Mouse (Mus musculus) embryonic facial prominence, embryonic 15.5 days (tissue): ENCODE measurements at regions not wholly inside any gene's neighbourhood (a gene's known extent, or its start where the extent isn't known, plus 50 kb on each side); places are given as distances from the start of the nearest gene placed in this dataset.
"Not testable (repeated sequence)": the region's sequence is repeated elsewhere in the genome, so short reads cannot be mapped to it uniquely, and the experiment has no call there.

Experiments
- ATAC-seq: fragments of 200-750 bp; cut with Nextera tagmentation; 2 replicates; pipeline ENCODE4 v1.8.0; 2017; ENCODE audit warnings: low read depth, moderate TSS enrichment; ENCODE audit not compliant: insufficient number of reproducible peaks, low FRiP score, low TSS enrichment
- H3K27ac ChIP-seq: fragments of 300-500 bp; sonication (generic); replicated peaks from 2 replicates; pipeline ENCODE4 v1.5.1; 2015; ENCODE audit warnings: mild to moderate bottlenecking, inconsistent platforms
- H3K27me3 ChIP-seq: fragments of 300-500 bp; sonication (generic); 2 replicates; pipeline ENCODE4 v1.6.1; 2015; ENCODE audit warnings: inconsistent platforms
- H3K36me3 ChIP-seq: fragments of 300-500 bp; sonication (generic); 2 replicates; pipeline ENCODE4 v1.6.1; 2015; ENCODE audit warnings: mild to moderate bottlenecking, inconsistent platforms
- H3K4me1 ChIP-seq: fragments of 300-500 bp; sonication (generic); 2 replicates; pipeline ENCODE4 v1.6.1; 2015; ENCODE audit warnings: inconsistent platforms
- H3K4me2 ChIP-seq: fragments of 300-500 bp; sonication (generic); replicated peaks from 2 replicates; pipeline ENCODE4 v1.6.1; 2015; ENCODE audit warnings: mild to moderate bottlenecking, inconsistent platforms
- H3K4me3 ChIP-seq: fragments of 300-500 bp; sonication (generic); replicated peaks from 2 replicates; pipeline ENCODE4 v1.5.1; 2015; ENCODE audit warnings: mild to moderate bottlenecking, inconsistent platforms
- H3K9ac ChIP-seq: fragments of 300-500 bp; sonication (generic); 2 replicates; pipeline ENCODE4 v1.6.1; 2015; ENCODE audit warnings: inconsistent platforms
- H3K9me3 ChIP-seq: fragments of 300-500 bp; sonication (generic); replicated peaks from 2 replicates; pipeline ENCODE4 v1.6.1; 2016; ENCODE audit warnings: inconsistent platforms
- WGBS: fragments of 180-500 bp; shearing (Covaris S2); methylation state at CpG from one replicate; pipeline ENCODE4 v1.1.7; 2015; 5-methylcytosine and 5-hydroxymethylcytosine counted together

- WGBS: 75% methylated on average over 5 of the region's 5 CpGs
- no peak overlapping the region for H3K27ac ChIP-seq
- ATAC-seq: no peak
- H3K9ac ChIP-seq: no peak overlapping the region
- no peak overlapping the region for H3K4me3 ChIP-seq
- H3K4me1 ChIP-seq: no peaks in the 10 kb centered on the region
- H3K4me2 ChIP-seq: no peak overlapping the region
- no peaks in the 10 kb centered on the region for H3K27me3 ChIP-seq
- no peaks in the 10 kb centered on the region for H3K9me3 ChIP-seq
- H3K36me3 ChIP-seq: no peaks in the 10 kb centered on the region
Measured at GRCm38 (mm10) chr12:15611847-15612580, 204.7 kb downstream of the Trib2 start.

- Histone ChIP-seq H3K27me3 (no peaks in the 10 kb centered on the region), H3K4me3 (no peak overlapping the region), H3K4me2 (no peak overlapping the region), H3K4me1 (peaks cover 12% of the 10 kb centered on the region; the same call in 1 of the 2 replicates), H3K36me3 (no peaks in the 10 kb centered on the region), H3K9ac (no peak overlapping the region), H3K9me3 (no peaks in the 10 kb centered on the region), H3K27ac (no peak overlapping the region)
- 88% methylated on average over 1 of the region's 1 CpGs for WGBS
- no peak for ATAC-seq
Measured at GRCm38 (mm10) chr12:15607091-15607490, 209.6 kb downstream of the Trib2 start.

- no peak overlapping the region for H3K9ac ChIP-seq
- no peaks in the 10 kb centered on the region for H3K27me3 ChIP-seq
- no peaks in the 10 kb centered on the region for H3K36me3 ChIP-seq
- no peak for ATAC-seq
- no peak overlapping the region for H3K4me3 ChIP-seq
- WGBS: 49% methylated on average over 4 of the region's 4 CpGs
- no peaks in the 10 kb centered on the region for H3K9me3 ChIP-seq
- H3K4me2 ChIP-seq: no peak overlapping the region
- peaks cover 12% of the 10 kb centered on the region; the same call in 1 of the 2 replicates for H3K4me1 ChIP-seq
- H3K27ac ChIP-seq: no peak overlapping the region
Measured at GRCm38 (mm10) chr12:15606095-15606494, 210.6 kb downstream of the Trib2 start.

GRCm38 (mm10) chr12:15604630-15605029 lies 212.1 kb downstream of the Trib2 start:
- no peaks in the 10 kb centered on the region for H3K27me3 ChIP-seq
- H3K9me3 ChIP-seq: no peaks in the 10 kb centered on the region
- no peak for ATAC-seq
- no peak overlapping the region for H3K4me3 ChIP-seq
- H3K4me2 ChIP-seq: no peak overlapping the region
- no peak overlapping the region for H3K27ac ChIP-seq
- H3K4me1 ChIP-seq: peaks cover 12% of the 10 kb centered on the region; the same call in 1 of the 2 replicates
- H3K36me3 ChIP-seq: no peaks in the 10 kb centered on the region
- 84% methylated on average over 1 of the region's 1 CpGs for WGBS
- no peak overlapping the region for H3K9ac ChIP-seq

GRCm38 (mm10) chr12:15603885-15604284 lies 212.8 kb downstream of the Trib2 start:
- no peak overlapping the region for H3K4me3 ChIP-seq
- no peak for ATAC-seq
- H3K27me3 ChIP-seq: no peaks in the 10 kb centered on the region
- no peak overlapping the region for H3K9ac ChIP-seq
- no peaks in the 10 kb centered on the region for H3K9me3 ChIP-seq
- WGBS: 46% methylated on average over 5 of the region's 5 CpGs
- no peaks in the 10 kb centered on the region for H3K36me3 ChIP-seq
- no peak overlapping the region for H3K4me2 ChIP-seq
- no peak overlapping the region for H3K27ac ChIP-seq
- H3K4me1 ChIP-seq: peaks cover 12% of the 10 kb centered on the region; the same call in 1 of the 2 replicates

- no peak overlapping the region for H3K9ac ChIP-seq
- ATAC-seq: no peak
- no peak overlapping the region for H3K4me3 ChIP-seq
- H3K9me3 ChIP-seq: no peaks in the 10 kb centered on the region
- H3K27me3 ChIP-seq: no peaks in the 10 kb centered on the region
- WGBS: 29% methylated on average over 5 of the region's 5 CpGs
- H3K4me1 ChIP-seq: peaks cover 12% of the 10 kb centered on the region; the same call in 1 of the 2 replicates
- no peak overlapping the region for H3K27ac ChIP-seq
- no peak overlapping the region for H3K4me2 ChIP-seq
- H3K36me3 ChIP-seq: no peaks in the 10 kb centered on the region
Measured at GRCm38 (mm10) chr12:15603319-15603718, 213.4 kb downstream of the Trib2 start.

GRCm38 (mm10) chr12:15594704-15595103 lies 222.0 kb downstream of the Trib2 start:
- no peaks in the 10 kb centered on the region for H3K36me3 ChIP-seq
- ATAC-seq: no peak
- no peaks in the 10 kb centered on the region for H3K4me1 ChIP-seq
- H3K4me2 ChIP-seq: no peak overlapping the region
- H3K27ac ChIP-seq: no peak overlapping the region
- H3K9me3 ChIP-seq: no peaks in the 10 kb centered on the region
- 52% methylated on average over 2 of the region's 2 CpGs for WGBS
- no peaks in the 10 kb centered on the region for H3K27me3 ChIP-seq
- no peak overlapping the region for H3K9ac ChIP-seq
- no peak overlapping the region for H3K4me3 ChIP-seq

GRCm38 (mm10) chr12:15587864-15588263 lies 228.9 kb downstream of the Trib2 start:
- ATAC-seq, H3K27me3 ChIP-seq, H3K4me1 ChIP-seq, H3K4me2 ChIP-seq, H3K4me3 ChIP-seq, H3K36me3 ChIP-seq, H3K9ac ChIP-seq, H3K9me3 ChIP-seq, H3K27ac ChIP-seq: not testable (repeated sequence)
- WGBS: 97% methylated on average over 2 of the region's 2 CpGs

- Histone ChIP-seq H3K4me1 (0 out of 2 replicates have a peak, but pooled peaks cover 3% of the 10 kb centered on the region), H3K9me3 (no peaks in the 10 kb centered on the region), H3K9ac (no peak overlapping the region), H3K4me2 (no peak overlapping the region), H3K27ac (no peak overlapping the region), H3K4me3 (no peak overlapping the region), H3K36me3 (no peaks in the 10 kb centered on the region), H3K27me3 (no peaks in the 10 kb centered on the region)
- 80% methylated on average over 4 of the region's 4 CpGs for WGBS
- ATAC-seq: no peak
Measured at GRCm38 (mm10) chr12:15586706-15587442, 229.8 kb downstream of the Trib2 start.

GRCm38 (mm10) chr12:15585845-15586244 lies 230.9 kb downstream of the Trib2 start:
- H3K9me3 ChIP-seq: no peaks in the 10 kb centered on the region
- no peaks in the 10 kb centered on the region for H3K27me3 ChIP-seq
- no peaks in the 10 kb centered on the region for H3K36me3 ChIP-seq
- no peak for ATAC-seq
- 75% methylated on average over 1 of the region's 1 CpGs for WGBS
- H3K4me3 ChIP-seq: no peak overlapping the region
- no peak overlapping the region for H3K27ac ChIP-seq
- H3K4me1 ChIP-seq: 0 out of 2 replicates have a peak, but pooled peaks cover 3% of the 10 kb centered on the region
- no peak overlapping the region for H3K4me2 ChIP-seq
- H3K9ac ChIP-seq: no peak overlapping the region

- WGBS: 64% methylated on average over 4 of the region's 4 CpGs
- Histone ChIP-seq H3K4me3 (no peak overlapping the region), H3K36me3 (no peaks in the 10 kb centered on the region), H3K27me3 (no peaks in the 10 kb centered on the region), H3K4me1 (0 out of 2 replicates have a peak, but pooled peaks cover 3% of the 10 kb centered on the region), H3K9me3 (no peaks in the 10 kb centered on the region), H3K27ac (no peak overlapping the region), H3K4me2 (no peak overlapping the region), H3K9ac (no peak overlapping the region)
- ATAC-seq: no peak
Measured at GRCm38 (mm10) chr12:15584721-15585120, 232.0 kb downstream of the Trib2 start.
